Mouse (Mus musculus): ENCODE measurements around the gene Mipol1. TPM values are rescaled to one million over a fixed set of nuclear protein-coding genes. Genes with fewer than 3 reads are reported as not detected.

Mipol1 gene
- polyA plus RNA-seq, 1 experiment from 2014 or later: 5.5 TPM

GRCm38 (mm10) chr12:57511127-57511526, 280.9 kb downstream of the Mipol1 start:
- H3K9me3 ChIP-seq (replicated peaks; ENCODE audit: control insufficient read depth, low read length): no peaks in the 10 kb centered on the region
- no peak for ATAC-seq
- H3K9ac ChIP-seq (ENCODE audit: low read length): no peak overlapping the region
- no peaks in the 10 kb centered on the region for H3K27me3 ChIP-seq (replicated peaks; ENCODE audit: control insufficient read depth, insufficient read depth, low read length)
- no peak overlapping the region for H3K4me3 ChIP-seq (ENCODE audit: low read depth, low read length)
- no peak overlapping the region for H3K4me2 ChIP-seq (ENCODE audit: low read length)
- peaks cover 2% of the 10 kb centered on the region; the same call in 1 of the 2 replicates for H3K4me1 ChIP-seq (ENCODE audit: control insufficient read depth, insufficient read depth, low read length)
- H3K36me3 ChIP-seq (ENCODE audit: control insufficient read depth, insufficient read depth, low read length): no peaks in the 10 kb centered on the region
- no peak overlapping the region for H3K27ac ChIP-seq (ENCODE audit: low read depth, low read length)
- WGBS: 90% methylated on average over 4 of the region's 4 CpGs
- no peak for DNase-seq (ENCODE audit: low spot score)

GRCm38 (mm10) chr12:57511560-57511959, 281.3 kb downstream of the Mipol1 start:
- no peak overlapping the region for H3K9ac ChIP-seq (ENCODE audit: low read length)
- no peaks in the 10 kb centered on the region for H3K9me3 ChIP-seq (replicated peaks; ENCODE audit: control insufficient read depth, low read length)
- peaks cover 2% of the 10 kb centered on the region; the same call in 1 of the 2 replicates for H3K4me1 ChIP-seq (ENCODE audit: control insufficient read depth, insufficient read depth, low read length)
- ATAC-seq (no peak), DNase-seq (ENCODE audit: low spot score) (no peak)
- 94% methylated on average over 5 of the region's 5 CpGs for WGBS
- no peak overlapping the region for H3K27ac ChIP-seq (ENCODE audit: low read depth, low read length)
- H3K36me3 ChIP-seq (ENCODE audit: control insufficient read depth, insufficient read depth, low read length): no peaks in the 10 kb centered on the region
- H3K27me3 ChIP-seq (replicated peaks; ENCODE audit: control insufficient read depth, insufficient read depth, low read length): no peaks in the 10 kb centered on the region
- H3K4me3 ChIP-seq (ENCODE audit: low read depth, low read length): no peak overlapping the region
- H3K4me2 ChIP-seq (ENCODE audit: low read length): no peak overlapping the region

GRCm38 (mm10) chr12:57514552-57514951, 284.3 kb downstream of the Mipol1 start:
- Histone ChIP-seq H3K27ac (ENCODE audit: low read depth, low read length) (no peak overlapping the region), H3K4me3 (ENCODE audit: low read depth, low read length) (no peak overlapping the region), H3K27me3 (replicated peaks; ENCODE audit: control insufficient read depth, insufficient read depth, low read length) (no peaks in the 10 kb centered on the region), H3K9me3 (replicated peaks; ENCODE audit: control insufficient read depth, low read length) (no peaks in the 10 kb centered on the region), H3K4me2 (ENCODE audit: low read length) (no peak overlapping the region), H3K36me3 (ENCODE audit: control insufficient read depth, insufficient read depth, low read length) (no peaks in the 10 kb centered on the region), H3K4me1 (ENCODE audit: control insufficient read depth, insufficient read depth, low read length) (no peaks in the 10 kb centered on the region), H3K9ac (ENCODE audit: low read length) (no peak overlapping the region)
- DNase-seq (ENCODE audit: low spot score): no peak
- WGBS: 24% methylated on average over 1 of the region's 1 CpGs
- ATAC-seq: no peak

GRCm38 (mm10) chr12:57515702-57516377, 285.6 kb downstream of the Mipol1 start:
- no peak overlapping the region for H3K4me2 ChIP-seq (ENCODE audit: low read length)
- H3K27ac ChIP-seq (ENCODE audit: low read depth, low read length): no peak overlapping the region
- ATAC-seq (no peak), DNase-seq (ENCODE audit: low spot score) (no peak)
- no peaks in the 10 kb centered on the region for H3K27me3 ChIP-seq (replicated peaks; ENCODE audit: control insufficient read depth, insufficient read depth, low read length)
- no peak overlapping the region for H3K4me3 ChIP-seq (ENCODE audit: low read depth, low read length)
- H3K9ac ChIP-seq (ENCODE audit: low read length): no peak overlapping the region
- no peaks in the 10 kb centered on the region for H3K36me3 ChIP-seq (ENCODE audit: control insufficient read depth, insufficient read depth, low read length)
- no peaks in the 10 kb centered on the region for H3K9me3 ChIP-seq (replicated peaks; ENCODE audit: control insufficient read depth, low read length)
- 45% methylated on average over 12 of the region's 12 CpGs for WGBS
- H3K4me1 ChIP-seq (ENCODE audit: control insufficient read depth, insufficient read depth, low read length): no peaks in the 10 kb centered on the region

GRCm38 (mm10) chr12:57528335-57528734, 298.1 kb downstream of the Mipol1 start:
- no peaks in the 10 kb centered on the region for H3K9me3 ChIP-seq (replicated peaks; ENCODE audit: control insufficient read depth, low read length)
- H3K4me2 ChIP-seq (ENCODE audit: low read length): no peak overlapping the region
- no peaks in the 10 kb centered on the region for H3K36me3 ChIP-seq (ENCODE audit: control insufficient read depth, insufficient read depth, low read length)
- H3K4me3 ChIP-seq (ENCODE audit: low read depth, low read length): no peak overlapping the region
- ATAC-seq (no peak), DNase-seq (ENCODE audit: low spot score) (no peak)
- H3K9ac ChIP-seq (ENCODE audit: low read length): no peak overlapping the region
- peaks cover 19% of the 10 kb centered on the region for H3K27me3 ChIP-seq (replicated peaks; ENCODE audit: control insufficient read depth, insufficient read depth, low read length)
- no peak overlapping the region for H3K27ac ChIP-seq (ENCODE audit: low read depth, low read length)
- 81% methylated on average over 4 of the region's 4 CpGs for WGBS
- H3K4me1 ChIP-seq (ENCODE audit: control insufficient read depth, insufficient read depth, low read length): no peaks in the 10 kb centered on the region

- Histone ChIP-seq H3K27me3 (replicated peaks; ENCODE audit: control insufficient read depth, insufficient read depth, low read length) (peaks cover 41% of the 10 kb centered on the region), H3K27ac (ENCODE audit: low read depth, low read length) (no peak overlapping the region), H3K4me3 (ENCODE audit: low read depth, low read length) (no peak overlapping the region), H3K4me1 (ENCODE audit: control insufficient read depth, insufficient read depth, low read length) (peaks cover 3% of the 10 kb centered on the region; the same call in 1 of the 2 replicates), H3K9ac (ENCODE audit: low read length) (no peak overlapping the region), H3K36me3 (ENCODE audit: control insufficient read depth, insufficient read depth, low read length) (no peaks in the 10 kb centered on the region), H3K4me2 (ENCODE audit: low read length) (0 out of 2 replicates have a peak overlapping the region, but pooled peaks have one; percentile 2), H3K9me3 (replicated peaks; ENCODE audit: control insufficient read depth, low read length) (no peaks in the 10 kb centered on the region)
- ATAC-seq (peak; percentile 65), DNase-seq (ENCODE audit: low spot score) (peak; percentile 53)
- under 1% methylated on average over 9 of the region's 9 CpGs for WGBS
Measured at GRCm38 (mm10) chr12:57530474-57530873, 300.2 kb downstream of the Mipol1 start.

GRCm38 (mm10) chr12:57534517-57534878, 304.3 kb downstream of the Mipol1 start:
- Histone ChIP-seq H3K27me3 (replicated peaks; ENCODE audit: control insufficient read depth, insufficient read depth, low read length) (peaks cover 71% of the 10 kb centered on the region), H3K36me3 (ENCODE audit: control insufficient read depth, insufficient read depth, low read length) (no peaks in the 10 kb centered on the region), H3K4me2 (ENCODE audit: low read length) (peak overlapping the region; percentile 28), H3K27ac (ENCODE audit: low read depth, low read length) (no peak overlapping the region), H3K9ac (ENCODE audit: low read length) (no peak overlapping the region), H3K9me3 (replicated peaks; ENCODE audit: control insufficient read depth, low read length) (no peaks in the 10 kb centered on the region), H3K4me3 (ENCODE audit: low read depth, low read length) (no peak overlapping the region), H3K4me1 (ENCODE audit: control insufficient read depth, insufficient read depth, low read length) (peaks cover 5% of the 10 kb centered on the region; the same call in 1 of the 2 replicates)
- WGBS: 0% methylated on average over 4 of the region's 6 CpGs
- 0 out of 2 replicates have a peak, but pooled peaks have one; percentile 4 for ATAC-seq
- DNase-seq (ENCODE audit: low spot score): peak; percentile 8

- WGBS: under 1% methylated on average over 26 of the region's 39 CpGs
- ATAC-seq (peak; percentile 48), DNase-seq (ENCODE audit: low spot score) (peak; percentile 58)
- no peak overlapping the region for H3K27ac ChIP-seq (ENCODE audit: low read depth, low read length)
- H3K4me1 ChIP-seq (ENCODE audit: control insufficient read depth, insufficient read depth, low read length): peaks cover 5% of the 10 kb centered on the region; the same call in 1 of the 2 replicates
- H3K27me3 ChIP-seq (replicated peaks; ENCODE audit: control insufficient read depth, insufficient read depth, low read length): peaks cover 76% of the 10 kb centered on the region
- no peak overlapping the region for H3K9ac ChIP-seq (ENCODE audit: low read length)
- no peaks in the 10 kb centered on the region for H3K36me3 ChIP-seq (ENCODE audit: control insufficient read depth, insufficient read depth, low read length)
- no peaks in the 10 kb centered on the region for H3K9me3 ChIP-seq (replicated peaks; ENCODE audit: control insufficient read depth, low read length)
- no peak overlapping the region for H3K4me3 ChIP-seq (ENCODE audit: low read depth, low read length)
- peak overlapping the region; percentile 28 for H3K4me2 ChIP-seq (ENCODE audit: low read length)
Measured at GRCm38 (mm10) chr12:57534879-57535611, 304.8 kb downstream of the Mipol1 start.

All from forebrain, embryonic 14.5 days (tissue).